Mouse (Mus musculus) kidney, adult 11 months (tissue): ENCODE data around the gene Ifi208.
"Not testable (repeated sequence)": the region's sequence is repeated elsewhere in the genome, so short reads cannot be mapped to it uniquely, and the experiment has no call there.

ENCODE experiments used
- DNase-seq: peaks from one replicate; pipeline ENCODE4 v3.0.0; 2022

Ifi208 gene

DNA sequence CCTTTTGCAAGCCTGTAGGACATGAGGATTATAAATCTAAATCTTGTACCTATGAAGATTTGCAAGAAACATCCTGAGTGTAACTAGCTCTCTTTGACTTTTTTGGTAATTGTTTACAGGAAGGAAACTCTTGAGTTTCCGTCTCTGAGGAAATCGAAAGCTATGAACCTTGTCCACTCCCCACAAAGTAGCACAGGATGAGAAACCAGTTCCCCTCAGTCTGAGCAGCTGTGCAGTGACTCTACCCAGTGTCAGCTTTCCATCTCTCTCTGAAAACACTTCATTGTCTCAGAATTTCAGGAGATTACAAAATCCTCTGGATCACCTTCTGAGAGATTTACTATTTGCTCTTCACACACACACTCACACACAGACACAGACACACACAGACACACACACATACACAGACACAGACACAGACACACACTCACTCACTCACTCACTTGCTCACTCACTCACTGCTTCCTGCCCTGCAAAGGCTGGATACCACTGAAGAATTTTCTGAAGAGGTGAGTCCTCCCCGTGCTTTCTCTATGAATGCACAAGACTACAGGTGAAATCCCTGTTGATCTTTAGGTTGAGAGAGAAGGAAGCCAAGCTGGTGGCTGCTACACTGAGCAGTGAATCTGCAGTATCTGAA, at the start of gene Ifi208:
Gene Ifi208, plus strand, starts transcription at position 218 of the 640 bp plus-strand sequence.
- DNase-seq = not testable (repeated sequence)

DNA sequence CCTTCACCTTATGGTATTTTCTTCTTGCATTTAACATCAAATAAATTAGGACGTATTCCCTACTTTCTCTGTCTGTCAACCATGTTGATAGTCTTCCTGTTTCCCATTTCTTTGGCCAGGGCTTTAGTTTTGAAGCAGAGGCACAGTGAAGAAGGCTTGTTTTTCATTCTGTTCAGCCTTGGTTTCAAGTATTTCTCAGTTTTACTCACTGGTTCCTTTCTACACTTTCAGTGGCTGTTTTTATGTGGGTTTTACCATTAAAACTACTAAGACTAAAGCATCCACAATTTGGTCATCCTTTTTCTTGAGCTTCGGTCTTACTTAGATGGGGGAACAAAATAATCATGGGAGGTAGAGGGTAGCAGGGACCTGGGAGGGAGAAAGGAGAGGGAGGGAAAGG, 49.4 kb upstream of the Ifi208 start:
- no peak for DNase-seq

GRCm38 (mm10) chr1:173626686-173627085, 46.8 kb upstream of the Ifi208 start:
- no peak for DNase-seq

DNA sequence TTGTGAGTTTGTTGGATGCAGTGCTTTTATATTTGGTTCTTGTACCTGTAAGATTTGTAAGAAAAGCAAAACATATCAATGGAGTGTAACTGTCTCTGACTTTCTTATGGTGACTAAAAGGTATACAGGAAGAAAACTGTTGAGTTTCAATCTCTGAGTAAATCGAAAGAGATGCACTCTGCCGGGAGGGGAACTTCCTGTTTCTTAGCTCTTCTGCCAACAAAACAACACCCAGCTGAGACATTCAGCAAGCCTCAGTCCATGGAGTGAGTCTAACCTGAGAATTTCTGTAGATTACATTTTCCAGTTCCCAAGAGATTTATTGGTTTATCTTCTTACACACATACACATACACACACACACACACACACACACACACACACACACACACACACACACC, 42.9 kb upstream of the Ifi208 start, which contains the start of gene Ifi209:
Gene Ifi209, plus strand, starts transcription at position 296 of the 400 bp plus-strand sequence.
- not testable (repeated sequence) for DNase-seq

DNA sequence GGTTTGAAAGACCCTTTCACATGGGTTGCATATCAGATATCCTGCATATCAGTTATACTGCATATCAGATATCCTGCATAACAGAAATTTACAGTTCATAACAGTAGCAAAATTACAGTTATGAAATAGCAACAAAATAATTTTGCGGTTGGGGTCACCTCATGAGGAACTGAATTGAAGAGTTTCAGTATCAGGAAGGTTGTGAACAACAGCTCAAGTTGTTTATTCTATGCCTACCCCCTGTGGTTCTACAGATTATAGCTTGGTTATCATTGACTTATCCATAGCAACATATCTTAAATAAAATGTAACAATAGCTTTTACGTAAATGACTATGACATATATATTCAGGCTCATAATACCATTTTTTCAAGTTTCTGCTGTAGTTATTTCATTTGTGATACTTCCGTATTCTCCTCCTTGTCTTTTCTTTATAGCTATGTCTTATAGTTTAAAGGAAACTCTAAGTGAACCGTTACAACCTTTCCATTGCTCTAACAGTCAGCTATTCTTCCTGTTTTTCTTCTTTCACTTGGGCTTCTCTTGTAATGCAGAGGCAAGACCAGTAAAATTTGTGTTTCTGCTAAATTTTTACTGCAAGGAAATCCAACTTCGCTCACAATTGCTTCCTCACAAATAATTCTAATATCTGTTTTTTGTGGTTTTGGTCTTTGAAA, 39.4 kb upstream of the Ifi208 start:
- DNase-seq = no peak

DNA sequence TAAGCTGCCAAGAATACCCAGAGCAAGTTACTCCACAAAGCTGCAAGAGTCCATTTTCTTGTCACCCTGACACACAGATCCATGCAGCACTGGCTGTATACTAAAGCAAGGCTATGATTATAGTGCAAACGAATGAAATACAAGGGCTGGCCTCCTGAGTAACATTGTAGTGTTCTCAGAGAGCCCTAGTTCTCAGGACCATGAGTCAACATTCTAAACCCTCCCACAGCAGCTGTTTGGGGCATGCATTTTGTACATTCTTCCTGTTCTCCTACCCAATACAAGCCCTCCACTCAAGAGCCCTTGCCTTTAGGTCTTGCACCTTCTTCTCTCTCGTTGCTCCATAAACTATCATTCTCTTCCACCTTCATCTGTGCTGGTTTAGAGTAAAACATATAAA, 28.1 kb upstream of the Ifi208 start:
- no peak for DNase-seq

DNA sequence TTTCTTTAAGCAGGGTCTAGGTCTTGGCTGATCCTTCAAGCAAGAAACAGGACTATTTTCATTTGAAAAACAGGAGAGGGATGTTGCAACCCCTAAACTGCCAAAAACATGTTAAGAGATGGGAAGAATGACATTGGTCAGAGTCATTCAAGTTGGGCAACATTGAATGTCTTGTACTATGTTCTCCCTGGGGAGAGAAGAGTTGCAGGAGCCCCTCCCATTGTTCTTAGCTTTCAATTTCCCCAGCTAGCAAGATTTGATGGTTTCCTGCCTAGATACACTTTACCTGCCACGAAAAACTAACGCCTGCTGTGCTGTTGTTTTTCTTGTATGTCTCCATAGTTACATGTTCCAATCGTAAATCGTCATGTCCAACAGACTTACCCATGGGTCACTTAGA, 15.5 kb upstream of the Ifi208 start:
- no peak for DNase-seq

DNA sequence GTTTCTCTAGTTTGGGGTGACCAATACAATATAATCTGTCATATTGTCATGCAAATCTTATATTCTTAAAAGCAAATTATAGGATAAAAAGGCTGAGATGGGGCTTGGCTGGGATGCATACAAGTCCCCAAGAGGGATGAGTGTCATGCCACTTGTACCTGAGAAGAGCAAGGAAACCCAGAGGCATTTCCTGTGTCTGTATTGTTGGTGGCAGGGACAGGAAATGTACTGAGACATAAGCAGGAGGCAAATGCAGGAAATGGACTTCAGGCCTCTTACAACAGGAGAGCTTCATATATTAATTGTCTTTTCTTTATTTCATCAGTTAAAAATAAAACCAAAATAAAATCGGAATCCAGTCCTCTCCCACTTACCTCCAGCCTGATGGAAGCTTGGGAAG, 5.1 kb downstream of the Ifi208 start:
- not testable (repeated sequence) for DNase-seq

DNA sequence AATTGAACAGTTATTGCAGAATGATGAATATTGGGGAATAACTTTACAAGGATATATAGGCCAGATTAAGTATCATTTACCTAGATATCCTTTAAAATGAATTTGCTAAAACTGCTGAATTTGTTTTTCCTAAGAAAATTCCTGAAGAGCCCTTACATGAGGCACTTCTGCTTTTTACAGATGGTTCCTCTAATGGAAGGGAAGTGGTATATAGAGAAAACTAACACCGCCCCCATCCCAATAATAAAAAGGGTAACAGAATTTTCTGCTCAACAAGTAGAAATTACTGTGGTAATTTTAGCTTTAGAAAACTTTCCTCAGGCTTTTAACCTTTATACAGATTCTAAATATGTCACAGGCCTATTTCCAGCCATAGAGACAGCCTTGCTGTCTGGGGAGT, 20.8 kb downstream of the Ifi208 start:
- no peak for DNase-seq

- DNase-seq = no peak
These were observed 59.7 kb downstream of the Ifi208 start for GRCm38 (mm10) chr1:173733219-173733618.

GRCm38 (mm10) chr1:173735015-173735414, 61.5 kb downstream of the Ifi208 start:
- not testable (repeated sequence) for DNase-seq

GRCm38 (mm10) chr1:173736986-173737385, 63.5 kb downstream of the Ifi208 start:
- DNase-seq = no peak

DNA sequence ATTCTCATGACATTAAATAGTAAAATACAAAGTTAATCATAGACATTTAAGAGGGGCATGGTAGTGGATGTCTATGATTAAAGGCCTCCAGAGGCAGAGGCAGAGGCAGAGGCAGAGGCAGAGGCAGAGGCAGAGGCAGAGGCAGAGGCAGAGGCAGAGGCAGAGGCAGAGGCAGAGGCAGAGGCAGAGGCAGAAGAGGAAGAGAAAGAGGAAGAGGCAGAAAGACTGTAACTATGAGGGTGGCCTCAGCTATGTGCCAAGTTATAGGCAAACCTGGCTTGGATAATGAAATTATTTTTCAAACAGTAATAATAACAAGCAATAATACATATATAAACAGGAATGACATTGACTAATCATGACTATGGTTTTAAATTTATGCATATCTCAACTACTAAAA, 67.1 kb downstream of the Ifi208 start:
- DNase-seq = no peak

DNA sequence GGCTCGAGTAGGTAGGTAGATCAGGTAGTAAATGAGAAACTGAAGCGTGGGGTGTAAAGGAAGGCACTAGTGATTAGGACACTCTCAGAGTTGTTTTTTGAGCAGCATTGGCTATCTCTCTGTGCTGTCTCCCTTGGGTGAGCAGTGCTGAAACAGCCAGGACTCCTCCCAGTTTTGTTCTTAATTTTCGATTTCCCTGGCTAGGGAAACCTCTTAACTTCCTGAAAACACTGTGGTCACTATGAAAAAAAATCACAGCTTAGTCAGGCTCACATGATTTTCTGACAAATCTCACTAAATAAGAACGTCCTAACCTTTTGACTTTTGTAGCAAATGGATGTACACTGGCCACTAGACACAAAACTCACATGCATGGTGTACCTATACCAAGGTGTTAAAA, 68.2 kb downstream of the Ifi208 start, which contains the start of gene Ifi207:
Gene Ifi207, minus strand, starts transcription at position 92 of the 400 bp plus-strand sequence.
- no peak for DNase-seq

DNA sequence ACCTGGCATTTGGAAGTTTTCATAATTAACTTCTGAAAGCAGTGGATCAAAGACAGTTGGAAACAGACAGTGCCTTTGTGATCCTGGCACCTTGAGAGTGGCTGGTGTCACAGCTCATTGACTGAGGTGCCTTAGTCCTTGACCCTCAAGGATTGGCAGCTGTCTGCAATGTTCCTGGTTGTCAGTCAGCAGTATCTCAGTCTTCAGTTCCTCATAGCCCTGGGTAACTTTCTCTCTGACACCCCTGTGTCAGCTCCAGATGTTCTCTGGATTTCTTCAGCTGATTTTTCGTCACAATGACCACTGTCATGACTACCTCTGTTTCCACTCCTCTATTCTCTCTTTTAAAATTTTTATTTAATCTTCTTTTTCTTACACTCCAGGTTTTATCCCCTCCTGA, 68.8 kb downstream of the Ifi208 start:
- DNase-seq = no peak
